22 mouse cellular contexts compared by ENCODE assay signal in the genomic region with DNA sequence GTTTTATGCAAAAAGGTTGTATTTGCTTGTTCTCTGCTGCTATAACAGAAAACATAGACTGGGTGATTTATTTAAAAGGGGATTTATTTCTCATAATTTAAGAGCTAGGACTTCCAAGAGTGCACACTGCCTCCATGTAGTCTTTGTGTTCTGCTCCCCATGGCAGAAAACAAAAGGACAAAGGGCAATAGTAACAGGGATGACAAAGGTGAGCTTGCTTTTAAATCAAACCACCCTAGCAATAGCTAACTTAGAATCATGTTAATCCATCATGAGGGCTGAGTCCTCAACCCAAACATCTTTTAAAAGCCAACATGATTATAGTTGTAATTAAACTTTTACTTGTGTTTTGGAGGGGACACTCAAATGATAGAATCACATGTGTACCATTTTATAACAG.
"Had no signal": no experiment of that assay in that cellular context is flagged by ENCODE, and none has a peak within 500 bp of the region (broad histone marks: within the 10 kb centered on the region; RNA-seq: fewer than 3 reads in every experiment).

No protein-coding gene starts in this region.

- H3K4me1 ChIP-seq: heart, embryonic 10.5 days; hindbrain, embryonic 12.5 days had no signal

- ATAC-seq: forebrain, embryonic 16.5 days; hindbrain, embryonic 16.5 days; inflammation-experienced regulatory T-cells, adult 6 months; intestine, embryonic 15.5 days; intestine, postnatal 0 days had no signal

- H3K27ac ChIP-seq: gastrocnemius, adult 2 months; heart, embryonic 10.5 days; hindbrain, embryonic 10.5 days; hindbrain, embryonic 12.5 days; hindbrain, embryonic 14.5 days; layer of hippocampus, adult 2 months; left cerebral cortex, adult 2 months; limb, embryonic 13.5 days; limb, embryonic 15.5 days; liver, embryonic 14.5 days had no signal

- DNase-seq: gastrocnemius, adult 2 months; gastrocnemius, postnatal 10 days; gastrocnemius, postnatal 25 days; heart, adult 18-20 months; heart, postnatal 4 days; kidney, postnatal 10 days had no signal

- H3K36me3 ChIP-seq: heart, embryonic 10.5 days; heart, embryonic 12.5 days; hindbrain, embryonic 10.5 days; hindbrain, embryonic 12.5 days; intestine, embryonic 15.5 days; limb, embryonic 13.5 days; limb, embryonic 15.5 days had no signal

- H3K4me3 ChIP-seq: gastrocnemius, adult 2 months; heart, embryonic 10.5 days; heart, embryonic 12.5 days; hindbrain, embryonic 10.5 days; hindbrain, embryonic 12.5 days; intestine, embryonic 15.5 days; layer of hippocampus, adult 2 months; left cerebral cortex, adult 2 months; limb, embryonic 13.5 days; limb, embryonic 15.5 days had no signal

- H3K4me2 ChIP-seq: heart, embryonic 12.5 days; hindbrain, embryonic 12.5 days; hindbrain, embryonic 14.5 days; intestine, embryonic 15.5 days; limb, embryonic 13.5 days; limb, embryonic 15.5 days; liver, embryonic 11.5 days had no signal

- H3K9ac ChIP-seq: heart, embryonic 12.5 days; hindbrain, embryonic 12.5 days; hindbrain, embryonic 14.5 days; intestine, embryonic 15.5 days; limb, embryonic 13.5 days; limb, embryonic 15.5 days; liver, embryonic 14.5 days had no signal

- H3K27me3 ChIP-seq: heart, embryonic 12.5 days; hindbrain, embryonic 12.5 days; intestine, embryonic 15.5 days; limb, embryonic 13.5 days; limb, embryonic 15.5 days had no signal

- H3K9me3 ChIP-seq: heart, embryonic 10.5 days; heart, embryonic 12.5 days; hindbrain, embryonic 10.5 days; hindbrain, embryonic 12.5 days; intestine, embryonic 15.5 days; limb, embryonic 13.5 days; limb, embryonic 15.5 days had no signal
